Mouse (Mus musculus) neural tube, embryonic 13.5 days (tissue): Measurements from ENCODE around the gene Pdk1. TPM values are rescaled to one million over a fixed set of nuclear protein-coding genes. Genes with fewer than 3 reads are reported as not detected.

Experiments
- ATAC-seq: fragments of 200-750 bp; cut with Nextera tagmentation; 2 replicates; pipeline ENCODE4 v1.8.0; 2017; ENCODE audit warnings: low read depth, mild to moderate bottlenecking, moderate TSS enrichment, moderate library complexity
- H3K27ac ChIP-seq: fragments of 300-500 bp; sonication (generic); replicated peaks from 2 replicates; pipeline ENCODE4 v1.5.1; 2015; ENCODE audit warnings: moderate library complexity, mild to moderate bottlenecking, inconsistent platforms
- H3K27me3 ChIP-seq: fragments of 300-500 bp; sonication (generic); 2 replicates; pipeline ENCODE4 v1.6.1; 2015; ENCODE audit warnings: mild to moderate bottlenecking, inconsistent platforms
- H3K36me3 ChIP-seq: fragments of 300-500 bp; sonication (generic); 2 replicates; pipeline ENCODE4 v1.6.1; 2015; ENCODE audit warnings: mild to moderate bottlenecking, inconsistent platforms
- H3K4me1 ChIP-seq: fragments of 300-500 bp; sonication (generic); replicated peaks from 2 replicates; pipeline ENCODE4 v1.6.1; 2015; ENCODE audit warnings: inconsistent platforms
- H3K4me2 ChIP-seq: fragments of 300-500 bp; sonication (generic); 2 replicates; pipeline ENCODE4 v1.6.1; 2015; ENCODE audit warnings: inconsistent platforms, mild to moderate bottlenecking, moderate library complexity
- H3K4me3 ChIP-seq: fragments of 300-500 bp; sonication (generic); 2 replicates; pipeline ENCODE4 v1.5.1; 2015; ENCODE audit warnings: mild to moderate bottlenecking, inconsistent platforms
- H3K9ac ChIP-seq: fragments of 300-500 bp; sonication (generic); 2 replicates; pipeline ENCODE4 v1.6.1; 2015; ENCODE audit warnings: moderate library complexity, mild to moderate bottlenecking, inconsistent platforms
- H3K9me3 ChIP-seq: fragments of 300-500 bp; sonication (generic); 2 replicates; pipeline ENCODE4 v1.6.1; 2016; ENCODE audit warnings: inconsistent platforms
- WGBS: fragments of 180-500 bp; shearing (Covaris S2); methylation state at CpG from one replicate; pipeline ENCODE4 v1.1.7; 2015; 5-methylcytosine and 5-hydroxymethylcytosine counted together
- polyA plus RNA-seq: library from polyadenylated mRNA; unstranded; fragments of >200 nt; fragmentation: Nextera tagmentation; extraction: Ambion mirVana; gene quantifications from 2 replicates; pipeline ENCODE4 v1.2.1, GENCODE M21; 2015

Pdk1 gene
- polyA plus RNA-seq, 1 experiment from 2014 or later = 12.0 TPM

GRCm38 (mm10) chr2:71877865-71878264, 4.8 kb downstream of the Pdk1 start:
- Histone ChIP-seq H3K4me3 (no peak overlapping the region), H3K36me3 (no peaks in the 10 kb centered on the region), H3K9me3 (no peaks in the 10 kb centered on the region), H3K27me3 (peaks cover 9% of the 10 kb centered on the region), H3K4me1 (peaks cover 11% of the 10 kb centered on the region; the same call in 1 of the 2 replicates), H3K9ac (no peak overlapping the region), H3K27ac (no peak overlapping the region), H3K4me2 (no peak overlapping the region)
- WGBS = 92% methylated on average over 4 of the region's 4 CpGs
- no peak for ATAC-seq

- no peak for ATAC-seq
- Histone ChIP-seq H3K4me2 (no peak overlapping the region), H3K4me1 (peaks cover 11% of the 10 kb centered on the region; the same call in 1 of the 2 replicates), H3K9ac (no peak overlapping the region), H3K36me3 (no peaks in the 10 kb centered on the region), H3K4me3 (no peak overlapping the region), H3K9me3 (no peaks in the 10 kb centered on the region), H3K27me3 (peaks cover 9% of the 10 kb centered on the region), H3K27ac (no peak overlapping the region)
- WGBS = 77% methylated on average over 2 of the region's 2 CpGs
These were observed 5.4 kb downstream of the Pdk1 start for GRCm38 (mm10) chr2:71878441-71878840.

- no peak overlapping the region for H3K4me2 ChIP-seq
- H3K9me3 ChIP-seq = no peaks in the 10 kb centered on the region
- no peaks in the 10 kb centered on the region for H3K36me3 ChIP-seq
- no peak overlapping the region for H3K4me3 ChIP-seq
- H3K4me1 ChIP-seq = peaks cover 6% of the 10 kb centered on the region; the same call in 1 of the 2 replicates
- no peak overlapping the region for H3K27ac ChIP-seq
- H3K27me3 ChIP-seq = peaks cover 9% of the 10 kb centered on the region
- H3K9ac ChIP-seq = no peak overlapping the region
- no peak for ATAC-seq
These were observed 5.9 kb downstream of the Pdk1 start for GRCm38 (mm10) chr2:71878943-71879342.

GRCm38 (mm10) chr2:71882914-71883651, 10.1 kb downstream of the Pdk1 start:
- ATAC-seq = no peak
- Histone ChIP-seq H3K4me1 (no peaks in the 10 kb centered on the region), H3K9ac (no peak overlapping the region), H3K4me2 (no peak overlapping the region), H3K27ac (no peak overlapping the region), H3K9me3 (no peaks in the 10 kb centered on the region), H3K27me3 (no peaks in the 10 kb centered on the region), H3K4me3 (no peak overlapping the region), H3K36me3 (no peaks in the 10 kb centered on the region)
- 88% methylated on average over 19 of the region's 19 CpGs for WGBS

GRCm38 (mm10) chr2:71887269-71887668, 14.2 kb downstream of the Pdk1 start:
- Histone ChIP-seq H3K4me3 (no peak overlapping the region), H3K9ac (no peak overlapping the region), H3K4me2 (no peak overlapping the region), H3K9me3 (no peaks in the 10 kb centered on the region), H3K36me3 (no peaks in the 10 kb centered on the region), H3K27ac (no peak overlapping the region), H3K27me3 (no peaks in the 10 kb centered on the region), H3K4me1 (no peaks in the 10 kb centered on the region)
- WGBS = 94% methylated on average over 4 of the region's 4 CpGs
- ATAC-seq = no peak

GRCm38 (mm10) chr2:71888437-71888836, 15.4 kb downstream of the Pdk1 start:
- H3K9me3 ChIP-seq = no peaks in the 10 kb centered on the region
- no peaks in the 10 kb centered on the region for H3K4me1 ChIP-seq
- no peak overlapping the region for H3K9ac ChIP-seq
- H3K36me3 ChIP-seq = 0 out of 2 replicates have a peak, but pooled peaks cover 5% of the 10 kb centered on the region
- H3K27ac ChIP-seq = no peak overlapping the region
- 86% methylated on average over 4 of the region's 4 CpGs for WGBS
- H3K27me3 ChIP-seq = no peaks in the 10 kb centered on the region
- H3K4me2 ChIP-seq = no peak overlapping the region
- no peak for ATAC-seq
- H3K4me3 ChIP-seq = no peak overlapping the region

GRCm38 (mm10) chr2:71891536-71891935, 18.5 kb downstream of the Pdk1 start:
- H3K9ac ChIP-seq = no peak overlapping the region
- H3K36me3 ChIP-seq = 0 out of 2 replicates have a peak, but pooled peaks cover 5% of the 10 kb centered on the region
- no peak for ATAC-seq
- no peaks in the 10 kb centered on the region for H3K4me1 ChIP-seq
- 94% methylated on average over 2 of the region's 2 CpGs for WGBS
- no peak overlapping the region for H3K4me2 ChIP-seq
- H3K9me3 ChIP-seq = no peaks in the 10 kb centered on the region
- H3K27ac ChIP-seq = no peak overlapping the region
- H3K4me3 ChIP-seq = no peak overlapping the region
- no peaks in the 10 kb centered on the region for H3K27me3 ChIP-seq

GRCm38 (mm10) chr2:71892741-71893349, 19.8 kb downstream of the Pdk1 start:
- no peak overlapping the region for H3K9ac ChIP-seq
- no peaks in the 10 kb centered on the region for H3K27me3 ChIP-seq
- no peak for ATAC-seq
- 0 out of 2 replicates have a peak, but pooled peaks cover 5% of the 10 kb centered on the region for H3K36me3 ChIP-seq
- H3K4me1 ChIP-seq = peaks cover 7% of the 10 kb centered on the region
- H3K9me3 ChIP-seq = no peaks in the 10 kb centered on the region
- no peak overlapping the region for H3K27ac ChIP-seq
- no peak overlapping the region for H3K4me3 ChIP-seq
- WGBS = 89% methylated on average over 7 of the region's 7 CpGs
- H3K4me2 ChIP-seq = no peak overlapping the region

- H3K4me2 ChIP-seq = no peak overlapping the region
- no peak for ATAC-seq
- WGBS = 90% methylated on average over 13 of the region's 13 CpGs
- H3K4me1 ChIP-seq = peaks cover 7% of the 10 kb centered on the region
- no peaks in the 10 kb centered on the region for H3K27me3 ChIP-seq
- H3K9me3 ChIP-seq = no peaks in the 10 kb centered on the region
- H3K27ac ChIP-seq = no peak overlapping the region
- 0 out of 2 replicates have a peak, but pooled peaks cover 5% of the 10 kb centered on the region for H3K36me3 ChIP-seq
- H3K9ac ChIP-seq = no peak overlapping the region
- H3K4me3 ChIP-seq = no peak overlapping the region
These were observed 22.7 kb downstream of the Pdk1 start for GRCm38 (mm10) chr2:71895596-71896286.

GRCm38 (mm10) chr2:71897420-71897819, 24.4 kb downstream of the Pdk1 start:
- Histone ChIP-seq H3K36me3 (0 out of 2 replicates have a peak, but pooled peaks cover 4% of the 10 kb centered on the region), H3K27me3 (no peaks in the 10 kb centered on the region), H3K4me1 (peaks cover 7% of the 10 kb centered on the region), H3K4me2 (0 out of 2 replicates have a peak overlapping the region, but pooled peaks have one; percentile 9), H3K9me3 (no peaks in the 10 kb centered on the region), H3K9ac (0 out of 2 replicates have a peak overlapping the region, but pooled peaks have one; percentile 22), H3K4me3 (no peak overlapping the region), H3K27ac (no peak overlapping the region)
- no peak for ATAC-seq
- WGBS = 29% methylated on average over 12 of the region's 12 CpGs

- H3K4me1 ChIP-seq = peaks cover 7% of the 10 kb centered on the region
These were observed 25.4 kb downstream of the Pdk1 start for GRCm38 (mm10) chr2:71898335-71898856.

GRCm38 (mm10) chr2:71899886-71900285, 26.9 kb downstream of the Pdk1 start:
- ATAC-seq = no peak
- Histone ChIP-seq H3K27ac (no peak overlapping the region), H3K27me3 (no peaks in the 10 kb centered on the region), H3K4me3 (no peak overlapping the region), H3K9ac (no peak overlapping the region), H3K4me1 (peaks cover 7% of the 10 kb centered on the region), H3K4me2 (no peak overlapping the region), H3K9me3 (no peaks in the 10 kb centered on the region), H3K36me3 (no peaks in the 10 kb centered on the region)
- WGBS = 87% methylated on average over 15 of the region's 15 CpGs

More at GRCm38 (mm10) chr2:71898335-71898856, 25.4 kb downstream of the Pdk1 start:
- H3K4me2 ChIP-seq = no peak overlapping the region
- no peaks in the 10 kb centered on the region for H3K9me3 ChIP-seq
- no peak for ATAC-seq
- no peak overlapping the region for H3K4me3 ChIP-seq
- H3K9ac ChIP-seq = no peak overlapping the region
- H3K27me3 ChIP-seq = no peaks in the 10 kb centered on the region
- WGBS = 49% methylated on average over 8 of the region's 8 CpGs
- H3K36me3 ChIP-seq = no peaks in the 10 kb centered on the region
- H3K27ac ChIP-seq = no peak overlapping the region
